Mouse (Mus musculus) testis, adult 2 months (tissue): ENCODE results near the gene Cep41. TPM values are rescaled to one million over a fixed set of nuclear protein-coding genes. Genes with fewer than 3 reads are reported as not detected.

Experiments
- H3K27ac ChIP-seq: fragments of 200-500 bp; 2 replicates; pipeline ENCODE4 v1.5.1; 2012; ENCODE audit warnings: low read depth, low read length; ENCODE audit not compliant: control insufficient read depth, insufficient read depth
- H3K27me3 ChIP-seq: fragments of 200-500 bp; 2 replicates; pipeline ENCODE4 v1.6.1; 2012; ENCODE audit warnings: mild to moderate bottlenecking, low read length, moderate library complexity; ENCODE audit not compliant: control insufficient read depth, insufficient read depth
- H3K36me3 ChIP-seq: fragments of 200-500 bp; 2 replicates; pipeline ENCODE4 v1.6.1; 2012; ENCODE audit warnings: mild to moderate bottlenecking, low read length; ENCODE audit not compliant: control insufficient read depth, insufficient read depth
- H3K4me1 ChIP-seq: fragments of 200-500 bp; 2 replicates; pipeline ENCODE4 v1.6.1; 2012; ENCODE audit warnings: low read length; ENCODE audit not compliant: control insufficient read depth, insufficient read depth
- H3K4me3 ChIP-seq: fragments of 200-500 bp; 2 replicates; pipeline ENCODE4 v1.5.1; 2012; ENCODE audit warnings: low read depth, mild to moderate bottlenecking, low read length, moderate library complexity, mixed read lengths; ENCODE audit not compliant: control insufficient read depth
- CTCF ChIP-seq: fragments of 200-500 bp; IDR thresholded peaks from 2 replicates; pipeline ENCODE4 v1.5.1; 2012; ENCODE audit warnings: low read depth, mild to moderate bottlenecking, inconsistent platforms, low read length, moderate library complexity; ENCODE audit not compliant: control insufficient read depth, insufficient read depth, insufficient replicate concordance
- POLR2A ChIP-seq: fragments of 200-500 bp; IDR thresholded peaks from 2 replicates; pipeline ENCODE4 v1.6.1; 2012; ENCODE audit warnings: low read depth, mild to moderate bottlenecking, inconsistent platforms, low read length, moderate library complexity; ENCODE audit not compliant: control insufficient read depth
- polyA plus RNA-seq: library from polyadenylated mRNA; depleted of rRNA; stranded (reverse); fragments of >200 nt; gene quantifications from 2 replicates; pipeline ENCODE4 v1.2.3, GENCODE M21; 2012

Gene Cep41
- polyA plus RNA-seq, 1 experiment = 34.5 TPM

GRCm38 (mm10) chr6:30680442-30680841 is 13.1 kb downstream of the Cep41 start:
- Histone ChIP-seq H3K4me3 (no peak overlapping the region), H3K27ac (no peak overlapping the region), H3K4me1 (no peaks in the 10 kb centered on the region), H3K36me3 (no peaks in the 10 kb centered on the region; the same call in 1 of the 2 replicates), H3K27me3 (no peaks in the 10 kb centered on the region)
- TF ChIP-seq CTCF (no peak), POLR2A (no peak)

GRCm38 (mm10) chr6:30679567-30679966 is 14.0 kb downstream of the Cep41 start:
- H3K27me3 ChIP-seq = no peaks in the 10 kb centered on the region
- H3K27ac ChIP-seq = no peak overlapping the region
- H3K36me3 ChIP-seq = no peaks in the 10 kb centered on the region; the same call in 1 of the 2 replicates
- H3K4me3 ChIP-seq = no peak overlapping the region
- TF ChIP-seq POLR2A = no peak
- no peak for TF ChIP-seq CTCF
- no peaks in the 10 kb centered on the region for H3K4me1 ChIP-seq

- no peaks in the 10 kb centered on the region for H3K27me3 ChIP-seq
- H3K4me1 ChIP-seq = no peaks in the 10 kb centered on the region
- TF ChIP-seq POLR2A (no peak), CTCF (no peak)
- no peak overlapping the region for H3K27ac ChIP-seq
- H3K36me3 ChIP-seq = no peaks in the 10 kb centered on the region; the same call in 1 of the 2 replicates
- H3K4me3 ChIP-seq = no peak overlapping the region
Observed at GRCm38 (mm10) chr6:30678482-30678881, 15.1 kb downstream of the Cep41 start.

DNA sequence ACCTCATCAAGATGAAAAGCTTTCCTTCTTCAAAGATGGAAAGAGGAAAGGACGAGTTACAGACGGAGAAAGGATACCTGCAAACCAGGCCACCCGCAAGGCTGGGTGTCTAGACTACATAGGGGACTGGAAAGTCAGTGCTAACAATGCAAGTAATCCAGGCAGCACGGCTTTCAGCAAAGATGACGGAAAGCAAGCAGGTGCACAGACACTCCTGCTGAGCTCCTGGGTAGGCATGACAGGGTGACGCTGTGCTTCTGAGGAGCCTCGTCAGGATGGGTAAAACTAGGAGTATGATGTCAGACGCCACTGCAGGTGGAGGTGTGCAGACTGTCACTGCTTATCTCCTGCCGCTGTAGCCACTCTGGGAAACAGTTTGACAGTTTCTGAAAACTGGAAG is 16.0 kb downstream of the Cep41 start:
- no peak for TF ChIP-seq POLR2A
- no peak for TF ChIP-seq CTCF

DNA sequence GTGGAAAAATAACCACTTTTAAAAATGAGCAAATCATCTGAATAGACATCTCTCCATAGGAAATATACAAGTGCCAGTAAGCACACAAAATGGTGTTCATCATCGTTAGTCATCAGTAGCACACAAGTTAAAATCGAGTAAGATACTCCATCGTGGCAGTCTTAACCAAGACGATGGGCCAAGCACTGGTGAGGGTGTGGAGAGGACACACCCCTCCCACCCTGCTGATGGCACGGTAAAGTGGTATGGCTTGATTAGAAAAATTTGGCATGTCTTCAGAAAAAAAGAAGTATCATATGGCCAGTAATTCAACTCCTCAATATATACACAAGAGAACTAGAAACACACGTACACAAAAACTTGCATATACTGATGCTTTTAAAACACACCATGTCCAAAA is 17.0 kb downstream of the Cep41 start:
- Histone ChIP-seq H3K4me1 (no peaks in the 10 kb centered on the region), H3K36me3 (no peaks in the 10 kb centered on the region; the same call in 1 of the 2 replicates), H3K4me3 (no peak overlapping the region), H3K27ac (no peak overlapping the region), H3K27me3 (no peaks in the 10 kb centered on the region)
- TF ChIP-seq CTCF (no peak), POLR2A (no peak)

More for the DNA sequence above, 16.0 kb downstream of the Cep41 start:
- no peak overlapping the region for H3K4me3 ChIP-seq
- no peak overlapping the region for H3K27ac ChIP-seq
- H3K27me3 ChIP-seq = no peaks in the 10 kb centered on the region
- H3K36me3 ChIP-seq = no peaks in the 10 kb centered on the region; the same call in 1 of the 2 replicates
- H3K4me1 ChIP-seq = no peaks in the 10 kb centered on the region

DNA sequence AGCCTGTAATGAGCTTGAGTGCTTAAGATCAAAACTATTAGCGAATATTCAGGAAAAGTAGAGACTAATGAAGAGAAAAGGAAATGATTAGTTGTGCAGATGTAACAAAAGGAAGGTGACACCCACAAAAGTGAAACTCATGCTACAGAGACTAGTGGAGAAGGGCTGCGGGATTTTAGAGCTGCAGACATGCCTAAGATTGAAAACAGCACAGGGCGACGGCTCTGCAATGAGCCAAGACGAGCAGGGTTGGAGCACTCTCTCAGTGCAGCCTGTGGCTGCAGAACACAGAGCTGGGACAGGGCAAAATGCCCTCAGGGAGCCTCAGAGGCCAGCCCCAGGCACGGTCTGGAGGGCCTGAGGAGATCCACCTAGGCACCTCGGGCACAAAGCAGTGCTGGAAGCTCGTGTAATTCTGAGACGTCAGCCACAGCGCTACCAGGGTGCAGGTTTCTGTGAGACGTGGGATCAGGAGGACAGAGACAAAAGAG is 18.2 kb downstream of the Cep41 start:
- TF ChIP-seq CTCF (no peak), POLR2A (no peak)
- Histone ChIP-seq H3K4me3 (no peak overlapping the region), H3K4me1 (no peaks in the 10 kb centered on the region), H3K36me3 (no peaks in the 10 kb centered on the region; the same call in 1 of the 2 replicates), H3K27me3 (no peaks in the 10 kb centered on the region), H3K27ac (no peak overlapping the region)

GRCm38 (mm10) chr6:30674714-30675280 is 18.8 kb downstream of the Cep41 start:
- Histone ChIP-seq H3K4me1 (no peaks in the 10 kb centered on the region), H3K36me3 (no peaks in the 10 kb centered on the region; the same call in 1 of the 2 replicates), H3K4me3 (no peak overlapping the region), H3K27ac (no peak overlapping the region), H3K27me3 (no peaks in the 10 kb centered on the region)
- TF ChIP-seq POLR2A (no peak), CTCF (no peak)
